Mouse (Mus musculus) heart, postnatal 0 days (tissue): ENCODE results near the gene Cyth1. TPM values are rescaled to one million over a fixed set of nuclear protein-coding genes. Genes with fewer than 3 reads are reported as not detected.

Experiments used
- ATAC-seq: fragments of 200-750 bp; cut with Nextera tagmentation; 2 replicates; pipeline ENCODE4 v1.8.0; 2017; ENCODE audit warnings: low read depth, moderate number of reproducible peaks, moderate library complexity; ENCODE audit not compliant: insufficient read depth
- DNase-seq: peaks from one replicate; pipeline ENCODE4 v3.0.0-alpha.2; 2016; ENCODE audit warnings: low spot score
- H3K27ac ChIP-seq: fragments of 300-500 bp; sonication (generic); 2 replicates; pipeline ENCODE4 v1.5.1; 2014; ENCODE audit warnings: low read depth, mild to moderate bottlenecking
- H3K27me3 ChIP-seq: fragments of 300-500 bp; sonication (generic); 2 replicates; pipeline ENCODE4 v1.6.1; 2014; ENCODE audit warnings: low read length, mixed read lengths; ENCODE audit not compliant: control insufficient read depth, insufficient read depth
- H3K36me3 ChIP-seq: fragments of 300-500 bp; sonication (generic); replicated peaks from 2 replicates; pipeline ENCODE4 v1.6.1; 2014; ENCODE audit warnings: low read length, mixed read lengths; ENCODE audit not compliant: control insufficient read depth, insufficient read depth
- H3K4me1 ChIP-seq: fragments of 300-500 bp; sonication (generic); 2 replicates; pipeline ENCODE4 v1.6.1; 2014; ENCODE audit warnings: antibody characterized with exemption; ENCODE audit not compliant: control insufficient read depth, insufficient read depth
- H3K4me2 ChIP-seq: fragments of 300-500 bp; sonication (generic); 2 replicates; pipeline ENCODE4 v1.6.1; 2014; ENCODE audit warnings: low read depth, mild to moderate bottlenecking, low read length, moderate library complexity
- H3K4me3 ChIP-seq: fragments of 300-500 bp; sonication (generic); 2 replicates; pipeline ENCODE4 v1.5.1; 2014; ENCODE audit warnings: low read depth, low read length
- H3K9ac ChIP-seq: fragments of 300-500 bp; sonication (generic); replicated peaks from 2 replicates; pipeline ENCODE4 v1.6.1; 2014; ENCODE audit warnings: low read depth, low read length, mixed read lengths
- H3K9me3 ChIP-seq: fragments of 300-500 bp; sonication (generic); replicated peaks from 2 replicates; pipeline ENCODE4 v1.6.1; 2016; ENCODE audit warnings: low read length; ENCODE audit not compliant: control insufficient read depth
- CTCF ChIP-seq: IDR thresholded peaks from 2 replicates; pipeline ENCODE4 v1.5.1; 2016; ENCODE audit warnings: antibody characterized with exemption, control low read depth, low read depth
- EP300 ChIP-seq: IDR thresholded peaks from 2 replicates; pipeline ENCODE4 v1.6.1; 2016; ENCODE audit warnings: antibody characterized with exemption, low read depth
- WGBS: fragments of 180-500 bp; shearing (Covaris S2); extraction: QIAGEN DNeasy Blood & Tissue Kit; methylation state at CpG from one replicate; pipeline ENCODE4 v1.1.7; 2014; 5-methylcytosine and 5-hydroxymethylcytosine counted together
- polyA plus RNA-seq: library from polyadenylated mRNA; unstranded; fragments of >200 nt; fragmentation: Nextera tagmentation; extraction: Ambion mirVana; gene quantifications from 2 replicates; pipeline ENCODE4 v1.2.1, GENCODE M21; 2015
- total RNA-seq: library from RNA; depleted of rRNA; stranded (reverse); fragments of >200 nt; gene quantifications from 2 replicates; pipeline ENCODE4 v1.2.3, GENCODE M21; 2014; ENCODE audit warnings: low replicate concordance

Gene Cyth1
- total and polyA plus RNA-seq, 2 experiments from 2014 or later = 21.4 to 50.1 TPM

- WGBS = 59% methylated on average over 7 of the region's 7 CpGs
Measured at GRCm38 (mm10) chr11:118212636-118213112, 35.7 kb downstream of the Cyth1 start.

GRCm38 (mm10) chr11:118211749-118212635, 36.4 kb downstream of the Cyth1 start:
- no peaks in the 10 kb centered on the region for H3K27me3 ChIP-seq
- H3K4me1 ChIP-seq = peaks cover 72% of the 10 kb centered on the region
- DNase-seq (no peak), ATAC-seq (peak; percentile 7; the same call in 1 of the 2 replicates)
- H3K4me2 ChIP-seq = no peak overlapping the region
- H3K4me3 ChIP-seq = no peak overlapping the region
- TF ChIP-seq EP300 = no peak
- TF ChIP-seq CTCF = no peak
- no peaks in the 10 kb centered on the region for H3K36me3 ChIP-seq
- H3K27ac ChIP-seq = peak overlapping the region; percentile 56
- WGBS = 52% methylated on average over 10 of the region's 10 CpGs
- H3K9ac ChIP-seq = no peak overlapping the region
- no peaks in the 10 kb centered on the region for H3K9me3 ChIP-seq

More at GRCm38 (mm10) chr11:118212636-118213112, 35.7 kb downstream of the Cyth1 start:
- peaks cover 68% of the 10 kb centered on the region for H3K4me1 ChIP-seq
- H3K36me3 ChIP-seq = no peaks in the 10 kb centered on the region
- H3K9me3 ChIP-seq = no peaks in the 10 kb centered on the region
- no peak for ATAC-seq
- no peak overlapping the region for H3K4me2 ChIP-seq
- DNase-seq = no peak
- H3K27me3 ChIP-seq = no peaks in the 10 kb centered on the region
- H3K4me3 ChIP-seq = no peak overlapping the region
- peak overlapping the region; percentile 35; the same call in 1 of the 2 replicates for H3K27ac ChIP-seq
- TF ChIP-seq EP300 (no peak), CTCF (no peak)
- no peak overlapping the region for H3K9ac ChIP-seq

- no peak for ATAC-seq
- no peak for DNase-seq
- 73% methylated on average over 5 of the region's 5 CpGs for WGBS
- H3K36me3 ChIP-seq = no peaks in the 10 kb centered on the region
- H3K4me1 ChIP-seq = peaks cover 66% of the 10 kb centered on the region
- H3K27me3 ChIP-seq = no peaks in the 10 kb centered on the region
- TF ChIP-seq EP300 (no peak), CTCF (no peak)
- peak overlapping the region; percentile 56 for H3K27ac ChIP-seq
- no peak overlapping the region; the same call in 1 of the 2 replicates for H3K9ac ChIP-seq
- no peaks in the 10 kb centered on the region for H3K9me3 ChIP-seq
- no peak overlapping the region for H3K4me2 ChIP-seq
- no peak overlapping the region for H3K4me3 ChIP-seq
Measured at GRCm38 (mm10) chr11:118210962-118211361, 37.4 kb downstream of the Cyth1 start.

- Histone ChIP-seq H3K36me3 (no peaks in the 10 kb centered on the region), H3K9me3 (no peaks in the 10 kb centered on the region), H3K4me2 (no peak overlapping the region), H3K27me3 (no peaks in the 10 kb centered on the region), H3K27ac (no peak overlapping the region), H3K4me1 (peaks cover 64% of the 10 kb centered on the region), H3K4me3 (no peak overlapping the region), H3K9ac (no peak overlapping the region)
- TF ChIP-seq EP300 = no peak
- no peak for TF ChIP-seq CTCF
- ATAC-seq (no peak), DNase-seq (no peak)
- WGBS = 65% methylated on average over 4 of the region's 4 CpGs
Measured at GRCm38 (mm10) chr11:118210116-118210515, 38.3 kb downstream of the Cyth1 start.

- H3K27me3 ChIP-seq = no peaks in the 10 kb centered on the region
- no peaks in the 10 kb centered on the region for H3K9me3 ChIP-seq
- H3K4me3 ChIP-seq = no peak overlapping the region
- H3K9ac ChIP-seq = no peak overlapping the region
- peak overlapping the region; percentile 54 for H3K27ac ChIP-seq
- no peak overlapping the region for H3K4me2 ChIP-seq
- ATAC-seq = no peak
- H3K4me1 ChIP-seq = peaks cover 71% of the 10 kb centered on the region
- no peaks in the 10 kb centered on the region for H3K36me3 ChIP-seq
- no peak for DNase-seq
- no peak for TF ChIP-seq CTCF
- no peak for TF ChIP-seq EP300
- 56% methylated on average over 3 of the region's 3 CpGs for WGBS
Measured at GRCm38 (mm10) chr11:118209376-118209775, 39.0 kb downstream of the Cyth1 start.
